Mouse (Mus musculus) heart, adult 2 months (tissue): ENCODE measurements at regions not wholly inside any gene's neighbourhood (a gene's known extent, or its start where the extent isn't known, plus 50 kb on each side); places are given as distances from the start of the nearest gene placed in this dataset.

Experiments
- DNase-seq, 2 experiments: peaks; one replicate each; pipeline ENCODE4 v3.0.0; 2021
- H3K27ac ChIP-seq: fragments of 200-600 bp; 2 replicates; pipeline ENCODE4 v1.8.1; 2022
- H3K27me3 ChIP-seq: fragments of 200-500 bp; 2 replicates; pipeline ENCODE4 v1.6.1; 2012; ENCODE audit warnings: mild to moderate bottlenecking, low read length, inconsistent platforms, mixed read lengths; ENCODE audit not compliant: control insufficient read depth, insufficient read depth
- H3K36me3 ChIP-seq: fragments of 200-500 bp; 2 replicates; pipeline ENCODE4 v1.6.1; 2012; ENCODE audit warnings: low read length, inconsistent platforms; ENCODE audit not compliant: control insufficient read depth, insufficient read depth
- H3K4me1 ChIP-seq: fragments of 200-500 bp; 2 replicates; pipeline ENCODE4 v1.6.1; 2011; ENCODE audit warnings: low read length; ENCODE audit not compliant: control insufficient read depth, insufficient read depth
- H3K4me3 ChIP-seq: fragments of 200-600 bp; 2 replicates; pipeline ENCODE4 v1.8.1; 2022
- H3K79me2 ChIP-seq: fragments of 200-500 bp; replicated peaks from 2 replicates; pipeline ENCODE4 v1.6.1; 2012; ENCODE audit warnings: mild to moderate bottlenecking, inconsistent platforms, low read length, moderate library complexity, mixed read lengths; ENCODE audit not compliant: control insufficient read depth, insufficient read depth
- H3K9ac ChIP-seq: fragments of 200-500 bp; 2 replicates; pipeline ENCODE4 v1.6.1; 2012; ENCODE audit warnings: low read depth, mild to moderate bottlenecking, control low read depth, inconsistent platforms, low read length, mixed read lengths
- CTCF ChIP-seq: fragments of 200-600 bp; IDR thresholded peaks from 2 replicates; pipeline ENCODE4 v1.8.1; 2022; ENCODE audit warnings: antibody characterized with exemption, mild to moderate bottlenecking, moderate library complexity
- EP300 ChIP-seq: fragments of 200-500 bp; IDR thresholded peaks from 2 replicates; pipeline ENCODE4 v1.6.1; 2011; ENCODE audit warnings: low read depth, low read length, control low read depth; ENCODE audit not compliant: insufficient read depth
- POLR2A ChIP-seq: fragments of 200-500 bp; IDR thresholded peaks from 2 replicates; pipeline ENCODE4 v1.6.1; 2011; ENCODE audit warnings: mild to moderate bottlenecking, low read depth, low read length, control low read depth; ENCODE audit not compliant: insufficient read depth
- WGBS: fragments of 180-500 bp; shearing (Covaris S2); methylation state at CpG from one replicate; pipeline ENCODE4 v1.1.7; 2018; 5-methylcytosine and 5-hydroxymethylcytosine counted together
- intact Hi-C: fragments of 180-260 bp; cut with DNase I; formaldehyde crosslinking; loops from one replicate; pipeline ENCODE4 v1.15.1; 2025

GRCm38 (mm10) chr2:55817273-55817672 is 381.5 kb downstream of the Kcnj3 start:
- H3K27ac ChIP-seq, result no peak overlapping the region
- no peak overlapping the region for H3K9ac ChIP-seq

GRCm38 (mm10) chr2:55818220-55818619 is 382.4 kb downstream of the Kcnj3 start:
- Histone ChIP-seq H3K9ac (no peak overlapping the region), H3K27me3 (no peaks in the 10 kb centered on the region), H3K4me3 (no peak overlapping the region), H3K36me3 (no peaks in the 10 kb centered on the region), H3K79me2 (no peaks in the 10 kb centered on the region), H3K27ac (no peak overlapping the region), H3K4me1 (no peaks in the 10 kb centered on the region)
- TF ChIP-seq POLR2A (no peak), CTCF (no peak), EP300 (no peak)
- WGBS, result 16% methylated on average over 7 of the region's 7 CpGs
- no peak for DNase-seq
- intact Hi-C loops, result no loop called here

More at GRCm38 (mm10) chr2:55817273-55817672, 381.5 kb downstream of the Kcnj3 start:
- DNase-seq, result no peak
- Histone ChIP-seq H3K4me1 (no peaks in the 10 kb centered on the region), H3K27me3 (no peaks in the 10 kb centered on the region), H3K36me3 (no peaks in the 10 kb centered on the region), H3K79me2 (no peaks in the 10 kb centered on the region), H3K4me3 (no peak overlapping the region)
- 64% methylated on average over 1 of the region's 1 CpGs for WGBS
- TF ChIP-seq POLR2A (no peak), CTCF (no peak), EP300 (no peak)
- intact Hi-C loops, result no loop called here

- H3K27me3 ChIP-seq, result no peaks in the 10 kb centered on the region
- no peak overlapping the region for H3K4me3 ChIP-seq
- no peak for DNase-seq
- no peak overlapping the region for H3K9ac ChIP-seq
- no peak for TF ChIP-seq CTCF
- TF ChIP-seq EP300, result no peak
- no peak for TF ChIP-seq POLR2A
- no peaks in the 10 kb centered on the region for H3K79me2 ChIP-seq
- H3K27ac ChIP-seq, result no peak overlapping the region
- no peaks in the 10 kb centered on the region for H3K4me1 ChIP-seq
- intact Hi-C loops, result no loop called here
- no peaks in the 10 kb centered on the region for H3K36me3 ChIP-seq
Observed at GRCm38 (mm10) chr2:55822726-55823125, 387.0 kb downstream of the Kcnj3 start.

GRCm38 (mm10) chr2:55841521-55841920 is 405.8 kb downstream of the Kcnj3 start:
- Histone ChIP-seq H3K36me3 (no peaks in the 10 kb centered on the region), H3K27ac (no peak overlapping the region), H3K4me3 (no peak overlapping the region), H3K9ac (no peak overlapping the region), H3K4me1 (no peaks in the 10 kb centered on the region), H3K79me2 (no peaks in the 10 kb centered on the region), H3K27me3 (no peaks in the 10 kb centered on the region)
- intact Hi-C loops, result loop anchor here (5.0 kb wide), 2 partner anchors 534 to 749 kb away; no protein-coding TSS in a partner anchor
- TF ChIP-seq CTCF (peak; percentile 53), EP300 (no peak)
- DNase-seq, result peak in 1 of 2 experiments; percentile 20
- 42% methylated on average over 1 of the region's 1 CpGs for WGBS

- no peak overlapping the region for H3K27ac ChIP-seq
- no peaks in the 10 kb centered on the region for H3K79me2 ChIP-seq
- TF ChIP-seq CTCF, result no peak
- no peak for TF ChIP-seq EP300
- intact Hi-C loops, result no loop called here
- H3K4me3 ChIP-seq, result no peak overlapping the region
- no peak for DNase-seq
- H3K9ac ChIP-seq, result no peak overlapping the region
- H3K27me3 ChIP-seq, result no peaks in the 10 kb centered on the region
- WGBS, result 36% methylated on average over 3 of the region's 3 CpGs
- no peaks in the 10 kb centered on the region for H3K36me3 ChIP-seq
- H3K4me1 ChIP-seq, result no peaks in the 10 kb centered on the region
Observed at GRCm38 (mm10) chr2:55846832-55847382, 411.1 kb downstream of the Kcnj3 start.

- H3K4me1 ChIP-seq, result no peaks in the 10 kb centered on the region
- DNase-seq, result no peak
- intact Hi-C loops, result no loop called here
- TF ChIP-seq CTCF (no peak), POLR2A (no peak), EP300 (no peak)
- 75% methylated on average over 1 of the region's 1 CpGs for WGBS
- no peak overlapping the region for H3K4me3 ChIP-seq
- no peaks in the 10 kb centered on the region for H3K36me3 ChIP-seq
- H3K27me3 ChIP-seq, result no peaks in the 10 kb centered on the region
- H3K9ac ChIP-seq, result no peak overlapping the region
- no peaks in the 10 kb centered on the region for H3K79me2 ChIP-seq
- H3K27ac ChIP-seq, result no peak overlapping the region
Observed at GRCm38 (mm10) chr2:55862479-55862878, 426.7 kb downstream of the Kcnj3 start.

GRCm38 (mm10) chr2:55889976-55890375 is 454.2 kb downstream of the Kcnj3 start:
- H3K4me3 ChIP-seq, result no peak overlapping the region
- intact Hi-C loops, result no loop called here
- 65% methylated on average over 2 of the region's 2 CpGs for WGBS
- H3K79me2 ChIP-seq, result no peaks in the 10 kb centered on the region
- no peaks in the 10 kb centered on the region for H3K4me1 ChIP-seq
- no peaks in the 10 kb centered on the region for H3K36me3 ChIP-seq
- H3K9ac ChIP-seq, result no peak overlapping the region
- H3K27me3 ChIP-seq, result no peaks in the 10 kb centered on the region
- H3K27ac ChIP-seq, result no peak overlapping the region
- no peak for DNase-seq
- TF ChIP-seq EP300, result no peak
- no peak for TF ChIP-seq POLR2A
- TF ChIP-seq CTCF, result no peak
